Mouse (Mus musculus): ENCODE results near the gene Tmem150c. TPM values are rescaled to one million over a fixed set of nuclear protein-coding genes. Genes with fewer than 3 reads are reported as not detected.

Gene Tmem150c
- polyA plus RNA-seq (2016; fragmentation: Nextera tagmentation; extraction: Ambion mirVana): 1.4 and 2.3 TPM in 2 replicates

- H3K36me3 ChIP-seq: no peaks in the 10 kb centered on the region
- DNase-seq (ENCODE audit: low spot score): no peak
- peak within 1 kb of the TSS; percentile 88 for H3K4me3 ChIP-seq
- 6% methylated on average over 6 of the region's 6 CpGs for WGBS
- H3K27ac ChIP-seq: peak within 1 kb of the TSS; percentile 84
- H3K9me3 ChIP-seq: no peaks in the 10 kb centered on the region
- H3K27me3 ChIP-seq (ENCODE audit: insufficient read depth, poor library complexity, severe bottlenecking): peaks cover 62% of the 10 kb centered on the region
- peaks cover 13% of the 10 kb centered on the region; the same call in 1 of the 2 replicates for H3K4me1 ChIP-seq
Measured at GRCm38 (mm10) chr5:100159638-100159973, at the start of gene Tmem150c. Gene Tmem150c (minus strand): TSS chr5:100159808.

- no peak for DNase-seq (ENCODE audit: low spot score)
- 45% methylated on average over 7 of the region's 7 CpGs for WGBS
- H3K9me3 ChIP-seq: no peaks in the 10 kb centered on the region
- H3K27ac ChIP-seq: no peak overlapping the region
- H3K27me3 ChIP-seq (ENCODE audit: insufficient read depth, poor library complexity, severe bottlenecking): peaks cover 14% of the 10 kb centered on the region; the same call in 1 of the 2 replicates
- H3K4me3 ChIP-seq: no peak overlapping the region
- peaks cover 24% of the 10 kb centered on the region for H3K4me1 ChIP-seq
- H3K36me3 ChIP-seq: no peaks in the 10 kb centered on the region
Measured at GRCm38 (mm10) chr5:100209093-100209492, 49.5 kb upstream of the Tmem150c start.

GRCm38 (mm10) chr5:100206675-100207074 lies 47.1 kb upstream of the Tmem150c start:
- Histone ChIP-seq H3K4me1 (peaks cover 11% of the 10 kb centered on the region), H3K27me3 (ENCODE audit: insufficient read depth, poor library complexity, severe bottlenecking) (peaks cover 17% of the 10 kb centered on the region; the same call in 1 of the 2 replicates), H3K36me3 (no peaks in the 10 kb centered on the region), H3K4me3 (no peak overlapping the region), H3K9me3 (no peaks in the 10 kb centered on the region), H3K27ac (no peak overlapping the region)
- no peak for DNase-seq (ENCODE audit: low spot score)
- WGBS: 67% methylated on average over 6 of the region's 6 CpGs

- Histone ChIP-seq H3K27me3 (ENCODE audit: insufficient read depth, poor library complexity, severe bottlenecking) (peaks cover 17% of the 10 kb centered on the region; the same call in 1 of the 2 replicates), H3K27ac (no peak overlapping the region), H3K36me3 (no peaks in the 10 kb centered on the region), H3K4me1 (peaks cover 11% of the 10 kb centered on the region), H3K9me3 (no peaks in the 10 kb centered on the region), H3K4me3 (no peak overlapping the region)
- WGBS: 88% methylated on average over 9 of the region's 9 CpGs
- DNase-seq (ENCODE audit: low spot score): no peak
Measured at GRCm38 (mm10) chr5:100205519-100206189, 46.0 kb upstream of the Tmem150c start.

- no peak overlapping the region for H3K4me3 ChIP-seq
- H3K27ac ChIP-seq: no peak overlapping the region
- peaks cover 16% of the 10 kb centered on the region for H3K4me1 ChIP-seq
- no peaks in the 10 kb centered on the region for H3K36me3 ChIP-seq
- DNase-seq (ENCODE audit: low spot score): no peak
- 58% methylated on average over 5 of the region's 5 CpGs for WGBS
- H3K9me3 ChIP-seq: no peaks in the 10 kb centered on the region
- peaks cover 9% of the 10 kb centered on the region; the same call in 1 of the 2 replicates for H3K27me3 ChIP-seq (ENCODE audit: insufficient read depth, poor library complexity, severe bottlenecking)
Measured at GRCm38 (mm10) chr5:100200805-100201204, 41.2 kb upstream of the Tmem150c start.

GRCm38 (mm10) chr5:100200296-100200695 lies 40.7 kb upstream of the Tmem150c start:
- Histone ChIP-seq H3K4me1 (peaks cover 16% of the 10 kb centered on the region), H3K27me3 (ENCODE audit: insufficient read depth, poor library complexity, severe bottlenecking) (peaks cover 9% of the 10 kb centered on the region; the same call in 1 of the 2 replicates), H3K36me3 (no peaks in the 10 kb centered on the region), H3K27ac (no peak overlapping the region), H3K9me3 (no peaks in the 10 kb centered on the region), H3K4me3 (no peak overlapping the region)
- WGBS: 68% methylated on average over 5 of the region's 5 CpGs
- no peak for DNase-seq (ENCODE audit: low spot score)

- WGBS: 86% methylated on average over 7 of the region's 7 CpGs
- no peaks in the 10 kb centered on the region for H3K9me3 ChIP-seq
- no peaks in the 10 kb centered on the region for H3K36me3 ChIP-seq
- peaks cover 16% of the 10 kb centered on the region for H3K4me1 ChIP-seq
- DNase-seq (ENCODE audit: low spot score): no peak
- no peak overlapping the region for H3K4me3 ChIP-seq
- peaks cover 9% of the 10 kb centered on the region; the same call in 1 of the 2 replicates for H3K27me3 ChIP-seq (ENCODE audit: insufficient read depth, poor library complexity, severe bottlenecking)
- H3K27ac ChIP-seq: no peak overlapping the region
Measured at GRCm38 (mm10) chr5:100199092-100199853, 39.7 kb upstream of the Tmem150c start.

GRCm38 (mm10) chr5:100197476-100197875 lies 37.9 kb upstream of the Tmem150c start:
- 78% methylated on average over 9 of the region's 9 CpGs for WGBS
- no peak for DNase-seq (ENCODE audit: low spot score)
- Histone ChIP-seq H3K9me3 (no peaks in the 10 kb centered on the region), H3K36me3 (no peaks in the 10 kb centered on the region), H3K4me1 (peaks cover 16% of the 10 kb centered on the region), H3K27me3 (ENCODE audit: insufficient read depth, poor library complexity, severe bottlenecking) (peaks cover 8% of the 10 kb centered on the region; the same call in 1 of the 2 replicates), H3K27ac (no peak overlapping the region), H3K4me3 (no peak overlapping the region)

GRCm38 (mm10) chr5:100196854-100197431 lies 37.3 kb upstream of the Tmem150c start:
- Histone ChIP-seq H3K4me1 (peaks cover 16% of the 10 kb centered on the region), H3K27ac (no peak overlapping the region), H3K4me3 (no peak overlapping the region), H3K36me3 (no peaks in the 10 kb centered on the region), H3K27me3 (ENCODE audit: insufficient read depth, poor library complexity, severe bottlenecking) (peaks cover 6% of the 10 kb centered on the region; the same call in 1 of the 2 replicates), H3K9me3 (no peaks in the 10 kb centered on the region)
- WGBS: 72% methylated on average over 15 of the region's 15 CpGs
- DNase-seq (ENCODE audit: low spot score): no peak

GRCm38 (mm10) chr5:100196397-100196796 lies 36.8 kb upstream of the Tmem150c start:
- no peak overlapping the region for H3K27ac ChIP-seq
- no peak for DNase-seq (ENCODE audit: low spot score)
- H3K4me1 ChIP-seq: peaks cover 16% of the 10 kb centered on the region
- H3K9me3 ChIP-seq: no peaks in the 10 kb centered on the region
- no peak overlapping the region for H3K4me3 ChIP-seq
- 45% methylated on average over 9 of the region's 9 CpGs for WGBS
- H3K36me3 ChIP-seq: no peaks in the 10 kb centered on the region
- H3K27me3 ChIP-seq (ENCODE audit: insufficient read depth, poor library complexity, severe bottlenecking): peaks cover 6% of the 10 kb centered on the region; the same call in 1 of the 2 replicates

- Histone ChIP-seq H3K9me3 (no peaks in the 10 kb centered on the region), H3K4me3 (no peak overlapping the region), H3K27ac (no peak overlapping the region), H3K36me3 (no peaks in the 10 kb centered on the region), H3K27me3 (ENCODE audit: insufficient read depth, poor library complexity, severe bottlenecking) (no peaks in the 10 kb centered on the region), H3K4me1 (peaks cover 6% of the 10 kb centered on the region)
- WGBS: 89% methylated on average over 14 of the region's 14 CpGs
- no peak for DNase-seq (ENCODE audit: low spot score)
Measured at GRCm38 (mm10) chr5:100191438-100192190, 32.0 kb upstream of the Tmem150c start.

- H3K36me3 ChIP-seq: no peaks in the 10 kb centered on the region
- no peak overlapping the region for H3K27ac ChIP-seq
- WGBS: 83% methylated on average over 3 of the region's 3 CpGs
- H3K9me3 ChIP-seq: no peaks in the 10 kb centered on the region
- DNase-seq (ENCODE audit: low spot score): no peak
- no peaks in the 10 kb centered on the region for H3K27me3 ChIP-seq (ENCODE audit: insufficient read depth, poor library complexity, severe bottlenecking)
- no peak overlapping the region for H3K4me3 ChIP-seq
- peaks cover 11% of the 10 kb centered on the region for H3K4me1 ChIP-seq
Measured at GRCm38 (mm10) chr5:100187035-100187901, 27.7 kb upstream of the Tmem150c start.
